Mouse (Mus musculus) hindbrain, embryonic 11.5 days (tissue): ENCODE data around the gene Gli3. TPM values are rescaled to one million over a fixed set of nuclear protein-coding genes. Genes with fewer than 3 reads are reported as not detected.
A peak's percentile ranks its signal among the peaks of the same experiment; 100 is the strongest.

Experiments used
- ATAC-seq: fragments of 200-750 bp; cut with Nextera tagmentation; 2 replicates; pipeline ENCODE4 v1.8.0; 2017; ENCODE audit warnings: mild to moderate bottlenecking, moderate TSS enrichment, moderate library complexity; ENCODE audit not compliant: low FRiP score
- DNase-seq: peaks from one replicate; pipeline ENCODE4 v3.0.0-alpha.2; 2015; ENCODE audit warnings: low spot score
- H3K27ac ChIP-seq: fragments of 300-500 bp; sonication (generic); 2 replicates; pipeline ENCODE4 v1.5.1; 2014; ENCODE audit warnings: mild to moderate bottlenecking, low read depth, low read length
- H3K27me3 ChIP-seq: fragments of 300-500 bp; sonication (generic); 2 replicates; pipeline ENCODE4 v1.6.1; 2014; ENCODE audit warnings: mild to moderate bottlenecking, low read length, moderate library complexity, mixed read lengths; ENCODE audit not compliant: control insufficient read depth, insufficient read depth
- H3K36me3 ChIP-seq: fragments of 300-500 bp; sonication (generic); 2 replicates; pipeline ENCODE4 v1.6.1; 2014; ENCODE audit warnings: mild to moderate bottlenecking, low read length, moderate library complexity, mixed read lengths; ENCODE audit not compliant: control insufficient read depth, insufficient read depth
- H3K4me1 ChIP-seq: fragments of 300-500 bp; sonication (generic); replicated peaks from 2 replicates; pipeline ENCODE4 v1.6.1; 2014; ENCODE audit warnings: low read length, mixed read lengths; ENCODE audit not compliant: control insufficient read depth, insufficient read depth
- H3K4me2 ChIP-seq: fragments of 300-500 bp; sonication (generic); replicated peaks from 2 replicates; pipeline ENCODE4 v1.6.1; 2014; ENCODE audit warnings: mild to moderate bottlenecking, low read depth, low read length
- H3K4me3 ChIP-seq: fragments of 300-500 bp; sonication (generic); 2 replicates; pipeline ENCODE4 v1.5.1; 2014; ENCODE audit warnings: low read depth, low read length
- H3K9ac ChIP-seq: fragments of 300-500 bp; sonication (generic); 2 replicates; pipeline ENCODE4 v1.6.1; 2014; ENCODE audit warnings: low read depth, low read length
- H3K9me3 ChIP-seq: fragments of 300-500 bp; sonication (generic); 2 replicates; pipeline ENCODE4 v1.6.1; 2016; ENCODE audit warnings: low read length; ENCODE audit not compliant: control insufficient read depth
- WGBS: fragments of 180-500 bp; shearing (Covaris S2); extraction: QIAGEN DNeasy Blood & Tissue Kit; methylation state at CpG from one replicate; pipeline ENCODE4 v1.1.7; 2014; 5-methylcytosine and 5-hydroxymethylcytosine counted together
- polyA plus RNA-seq: library from polyadenylated mRNA; unstranded; fragments of >200 nt; fragmentation: Nextera tagmentation; extraction: Ambion mirVana; gene quantifications from 2 replicates; pipeline ENCODE4 v1.2.1, GENCODE M21; 2014

The Gli3 gene
- polyA plus RNA-seq, 1 experiment from 2014 or later = 34.5 TPM

- H3K4me1 ChIP-seq = peaks cover 1% of the 10 kb centered on the region
- ATAC-seq (no peak), DNase-seq (no peak)
- no peak overlapping the region for H3K4me3 ChIP-seq
- H3K27me3 ChIP-seq = no peaks in the 10 kb centered on the region
- WGBS = 71% methylated on average over 8 of the region's 8 CpGs
- H3K36me3 ChIP-seq = no peaks in the 10 kb centered on the region
- H3K9ac ChIP-seq = no peak overlapping the region
- H3K9me3 ChIP-seq = no peaks in the 10 kb centered on the region
- no peak overlapping the region for H3K27ac ChIP-seq
- H3K4me2 ChIP-seq = no peak overlapping the region
Observed at GRCm38 (mm10) chr13:15550027-15550602, 87.1 kb downstream of the Gli3 start.

GRCm38 (mm10) chr13:15550731-15551130 is 87.7 kb downstream of the Gli3 start:
- 66% methylated on average over 6 of the region's 6 CpGs for WGBS

GRCm38 (mm10) chr13:15552009-15552408 is 89.0 kb downstream of the Gli3 start:
- no peak overlapping the region for H3K9ac ChIP-seq
- H3K4me1 ChIP-seq = no peaks in the 10 kb centered on the region
- no peak for ATAC-seq
- DNase-seq = no peak
- no peak overlapping the region for H3K4me3 ChIP-seq
- no peaks in the 10 kb centered on the region for H3K9me3 ChIP-seq
- 81% methylated on average over 3 of the region's 3 CpGs for WGBS
- no peak overlapping the region for H3K27ac ChIP-seq
- no peak overlapping the region for H3K4me2 ChIP-seq
- no peaks in the 10 kb centered on the region for H3K27me3 ChIP-seq
- no peaks in the 10 kb centered on the region for H3K36me3 ChIP-seq

More at GRCm38 (mm10) chr13:15550731-15551130, 87.7 kb downstream of the Gli3 start:
- no peaks in the 10 kb centered on the region for H3K9me3 ChIP-seq
- no peaks in the 10 kb centered on the region for H3K27me3 ChIP-seq
- no peak overlapping the region for H3K4me3 ChIP-seq
- ATAC-seq = no peak
- no peaks in the 10 kb centered on the region for H3K36me3 ChIP-seq
- DNase-seq = no peak
- H3K27ac ChIP-seq = no peak overlapping the region
- no peak overlapping the region for H3K4me2 ChIP-seq
- no peak overlapping the region for H3K9ac ChIP-seq
- no peaks in the 10 kb centered on the region for H3K4me1 ChIP-seq

GRCm38 (mm10) chr13:15556646-15557098 is 93.6 kb downstream of the Gli3 start:
- Histone ChIP-seq H3K27ac (no peak overlapping the region), H3K27me3 (no peaks in the 10 kb centered on the region), H3K4me1 (no peaks in the 10 kb centered on the region), H3K4me2 (no peak overlapping the region), H3K4me3 (no peak overlapping the region), H3K36me3 (no peaks in the 10 kb centered on the region), H3K9ac (no peak overlapping the region), H3K9me3 (no peaks in the 10 kb centered on the region)
- DNase-seq = peak; percentile 43
- 38% methylated on average over 2 of the region's 2 CpGs for WGBS
- ATAC-seq = peak; percentile 90

- H3K36me3 ChIP-seq = no peaks in the 10 kb centered on the region
- H3K4me2 ChIP-seq = no peak overlapping the region
- WGBS = 90% methylated on average over 3 of the region's 3 CpGs
- no peaks in the 10 kb centered on the region for H3K4me1 ChIP-seq
- DNase-seq (no peak), ATAC-seq (no peak)
- H3K9ac ChIP-seq = no peak overlapping the region
- H3K4me3 ChIP-seq = no peak overlapping the region
- H3K27me3 ChIP-seq = no peaks in the 10 kb centered on the region
- no peak overlapping the region for H3K27ac ChIP-seq
- no peaks in the 10 kb centered on the region for H3K9me3 ChIP-seq
Observed at GRCm38 (mm10) chr13:15561441-15561840, 98.4 kb downstream of the Gli3 start.

- 48% methylated on average over 15 of the region's 15 CpGs for WGBS
Observed at GRCm38 (mm10) chr13:15570908-15571568, 108.0 kb downstream of the Gli3 start.

GRCm38 (mm10) chr13:15577133-15577917 is 114.3 kb downstream of the Gli3 start:
- no peaks in the 10 kb centered on the region for H3K36me3 ChIP-seq
- no peaks in the 10 kb centered on the region for H3K9me3 ChIP-seq
- H3K9ac ChIP-seq = no peak overlapping the region
- peak overlapping the region; percentile 39; the same call in 1 of the 2 replicates for H3K27ac ChIP-seq
- WGBS = 63% methylated on average over 8 of the region's 8 CpGs
- no peak overlapping the region for H3K4me2 ChIP-seq
- DNase-seq (no peak), ATAC-seq (peak; percentile 53; the same call in 1 of the 2 replicates)
- H3K4me1 ChIP-seq = no peaks in the 10 kb centered on the region
- H3K27me3 ChIP-seq = no peaks in the 10 kb centered on the region
- no peak overlapping the region for H3K4me3 ChIP-seq

More at GRCm38 (mm10) chr13:15570908-15571568, 108.0 kb downstream of the Gli3 start:
- no peaks in the 10 kb centered on the region for H3K27me3 ChIP-seq
- H3K4me3 ChIP-seq = no peak overlapping the region
- H3K36me3 ChIP-seq = no peaks in the 10 kb centered on the region
- H3K4me1 ChIP-seq = no peaks in the 10 kb centered on the region
- DNase-seq (no peak), ATAC-seq (no peak)
- no peak overlapping the region for H3K9ac ChIP-seq
- no peak overlapping the region for H3K4me2 ChIP-seq
- H3K27ac ChIP-seq = no peak overlapping the region
- no peaks in the 10 kb centered on the region for H3K9me3 ChIP-seq

- no peak overlapping the region for H3K9ac ChIP-seq
- H3K4me2 ChIP-seq = no peak overlapping the region
- no peak overlapping the region for H3K4me3 ChIP-seq
- ATAC-seq = no peak
- H3K36me3 ChIP-seq = no peaks in the 10 kb centered on the region
- H3K27ac ChIP-seq = no peak overlapping the region
- no peaks in the 10 kb centered on the region for H3K27me3 ChIP-seq
- 86% methylated on average over 5 of the region's 5 CpGs for WGBS
- no peaks in the 10 kb centered on the region for H3K4me1 ChIP-seq
- no peak for DNase-seq
- H3K9me3 ChIP-seq = no peaks in the 10 kb centered on the region
Observed at GRCm38 (mm10) chr13:15580458-15580857, 117.4 kb downstream of the Gli3 start.
